In the genomic region with DNA sequence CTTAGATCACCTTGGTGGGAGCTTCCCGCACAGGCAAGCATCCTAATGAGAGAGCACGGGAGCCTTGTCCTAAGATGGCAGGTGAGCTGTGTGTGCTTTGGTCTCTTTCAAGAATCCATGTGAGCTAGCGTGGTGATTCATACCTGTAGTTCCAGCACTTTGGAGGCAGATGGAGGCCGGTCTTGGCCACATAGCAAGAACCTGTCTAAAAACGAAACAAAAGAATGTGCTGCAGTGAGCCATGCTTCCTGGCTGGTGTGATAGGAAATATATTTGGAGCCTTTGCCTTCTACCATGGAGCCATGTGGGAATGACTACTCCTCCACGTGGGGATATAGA, we compare ENCODE assay signal across 4 mouse cellular contexts.
"Had no signal": no experiment of that assay in that cellular context is flagged by ENCODE, and none has a peak within 500 bp of the region (broad histone marks: within the 10 kb centered on the region; RNA-seq: fewer than 3 reads in every experiment).

No protein-coding gene starts in this region.

- DNase-seq: kidney, postnatal 14 days; layer of hippocampus, adult 9-11 months; left cerebral cortex, postnatal 4 days; right cerebral cortex, adult 18-20 months had no signal
